Mouse (Mus musculus): Measurements from ENCODE around the gene Lrp6. TPM values are rescaled to one million over a fixed set of nuclear protein-coding genes. Genes with fewer than 3 reads are reported as not detected.

Lrp6 gene
- total RNA-seq, 2 experiments from 2014 or later, result 56.1 to 58.4 TPM

GRCm38 (mm10) chr6:134439401-134440021, 127.3 kb downstream of the Lrp6 start:
- DNase-seq (ENCODE audit: low spot score in 2 of 2), result peak; percentile 29 to 39

- no peak for DNase-seq (ENCODE audit: low spot score in 2 of 2)
Measured at GRCm38 (mm10) chr6:134436955-134437354, 129.8 kb downstream of the Lrp6 start.

GRCm38 (mm10) chr6:134434866-134435390, 131.8 kb downstream of the Lrp6 start:
- DNase-seq (ENCODE audit: low spot score in 2 of 2), result no peak

DNA sequence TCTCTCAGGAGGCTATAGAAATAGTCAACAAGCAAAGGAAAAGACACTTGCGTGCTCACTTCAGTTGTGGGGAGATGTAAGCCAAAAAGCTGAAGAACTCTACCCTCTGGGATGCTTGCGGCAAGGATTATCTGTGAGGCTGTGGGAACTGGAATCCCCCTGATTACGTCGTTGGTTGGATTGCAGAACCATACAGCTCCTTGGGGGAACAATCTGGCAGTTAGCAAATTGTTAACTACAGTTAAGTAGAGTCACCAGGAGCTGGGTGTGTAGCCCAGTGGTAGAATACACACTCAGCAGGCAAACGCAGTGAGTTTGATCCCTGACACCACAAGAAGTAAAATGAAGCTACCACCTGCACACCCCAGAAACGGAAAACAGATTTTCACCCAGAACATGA, 132.7 kb downstream of the Lrp6 start:
- DNase-seq (ENCODE audit: low spot score in 2 of 2), result no peak

GRCm38 (mm10) chr6:134433281-134433680, 133.5 kb downstream of the Lrp6 start:
- no peak for DNase-seq (ENCODE audit: low spot score in 2 of 2)

GRCm38 (mm10) chr6:134431583-134431982, 135.2 kb downstream of the Lrp6 start:
- no peak for DNase-seq (ENCODE audit: low spot score in 2 of 2)

DNA sequence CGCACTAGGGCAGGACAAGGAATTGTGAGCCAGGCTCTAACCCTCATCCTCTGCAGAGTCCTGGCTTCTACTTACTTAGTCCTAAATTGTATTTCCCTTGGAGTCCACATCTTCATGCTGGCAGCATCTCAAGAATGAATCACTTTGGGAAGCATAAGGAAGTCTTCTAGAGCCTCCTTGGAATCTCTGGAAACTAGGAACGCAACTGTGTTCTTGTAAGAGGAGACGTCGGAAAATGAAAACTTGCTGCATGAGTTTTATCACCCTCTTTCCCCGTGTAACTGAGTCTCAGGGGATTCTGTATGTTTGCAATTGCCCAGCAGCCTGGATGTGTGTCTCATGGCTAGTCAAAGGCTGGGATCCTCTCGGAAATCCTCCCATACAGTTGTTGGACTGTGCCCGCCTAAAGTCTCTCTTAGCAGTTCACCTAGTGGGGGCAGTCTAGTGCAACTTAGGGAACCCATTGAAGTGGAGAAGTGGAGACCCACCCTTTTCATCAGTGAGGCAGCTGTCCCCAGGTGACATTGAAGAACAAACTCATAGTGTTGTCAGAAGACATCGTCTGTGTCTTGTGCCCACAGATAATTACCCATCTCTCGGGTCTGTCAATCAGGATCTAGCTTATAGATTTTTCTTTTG, 136.5 kb downstream of the Lrp6 start:
- DNase-seq (ENCODE audit: low spot score in 2 of 2), result no peak

- no peak for DNase-seq (ENCODE audit: low spot score in 2 of 2)
Measured at GRCm38 (mm10) chr6:134428455-134428854, 138.3 kb downstream of the Lrp6 start.

GRCm38 (mm10) chr6:134427165-134427564, 139.6 kb downstream of the Lrp6 start:
- no peak for DNase-seq (ENCODE audit: low spot score in 2 of 2)

DNA sequence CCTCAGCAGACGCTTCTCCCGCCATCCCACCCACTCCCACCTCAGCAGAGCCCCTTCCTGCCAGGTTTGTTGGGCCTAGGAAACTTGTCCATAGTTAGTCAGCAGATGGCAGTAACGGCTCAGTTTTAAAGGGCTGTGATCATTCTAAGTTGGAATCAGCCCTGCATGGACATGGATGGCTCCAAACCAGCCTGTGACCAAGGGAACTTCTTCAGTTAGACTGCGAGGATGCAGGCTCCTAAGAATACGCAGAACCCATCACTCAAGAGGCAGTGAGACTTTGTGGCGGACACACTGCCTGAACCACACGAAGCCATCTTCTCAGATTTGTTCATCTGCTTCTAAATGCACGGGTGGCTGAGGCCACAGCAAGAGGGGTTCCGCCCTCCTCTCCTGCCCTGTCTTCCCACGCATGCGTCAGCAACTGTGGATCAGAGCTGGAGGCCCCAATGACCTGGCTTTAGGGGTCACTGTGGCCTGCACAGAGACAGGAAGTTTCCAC, 141.5 kb downstream of the Lrp6 start:
- peak; percentile 64 to 77 for DNase-seq (ENCODE audit: low spot score in 2 of 2)

GRCm38 (mm10) chr6:134421921-134422320, 144.8 kb downstream of the Lrp6 start:
- DNase-seq (ENCODE audit: low spot score in 2 of 2), result no peak

- DNase-seq (ENCODE audit: low spot score in 2 of 2), result no peak
Measured at GRCm38 (mm10) chr6:134420375-134420774, 146.4 kb downstream of the Lrp6 start.

GRCm38 (mm10) chr6:134417886-134418285, 148.9 kb downstream of the Lrp6 start:
- no peak for DNase-seq (ENCODE audit: low spot score in 2 of 2)

- no peak for DNase-seq (ENCODE audit: low spot score in 2 of 2)
Measured at GRCm38 (mm10) chr6:134416556-134417105, 150.1 kb downstream of the Lrp6 start.

DNA sequence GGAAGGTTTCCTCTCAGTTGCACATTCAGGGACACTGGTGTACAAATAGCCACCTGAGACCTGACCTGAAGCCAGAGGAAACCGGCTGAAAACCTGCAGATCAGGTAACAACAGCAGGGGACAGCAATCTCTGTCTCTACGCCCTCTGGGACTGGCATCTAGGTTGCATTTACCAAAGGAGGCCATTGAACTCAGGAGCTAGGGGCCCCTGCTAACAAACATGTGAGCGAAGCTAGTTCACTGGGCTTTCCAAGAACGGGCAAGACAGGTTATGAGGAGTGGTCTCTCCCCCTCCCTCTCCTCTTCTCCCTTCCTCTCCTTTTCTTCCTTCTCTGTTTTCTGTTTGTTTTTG, 152.3 kb downstream of the Lrp6 start:
- DNase-seq (ENCODE audit: low spot score in 2 of 2), result no peak

- no peak for DNase-seq (ENCODE audit: low spot score in 2 of 2)
Measured at GRCm38 (mm10) chr6:134413706-134414531, 152.8 kb downstream of the Lrp6 start.

DNA sequence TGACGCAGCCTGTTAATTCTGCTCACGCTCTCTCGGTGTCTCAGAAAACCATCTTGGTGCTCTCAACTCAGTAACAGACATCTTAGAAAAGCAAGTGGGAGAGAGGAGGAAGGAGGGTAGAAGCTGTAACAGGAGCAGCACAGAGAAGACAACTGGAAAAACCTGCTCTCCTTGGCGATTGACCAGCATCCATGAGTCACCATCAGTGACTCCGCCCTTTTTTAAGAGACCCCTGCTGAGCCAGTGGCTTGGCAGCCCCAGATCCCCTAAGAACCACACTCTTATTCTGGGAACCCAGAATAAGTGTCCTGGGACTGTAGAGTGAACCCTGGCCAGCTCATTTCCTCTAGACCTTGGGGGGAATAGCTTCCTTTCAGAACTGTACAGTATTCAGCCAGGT, 159.5 kb downstream of the Lrp6 start:
- DNase-seq (ENCODE audit: low spot score in 2 of 2), result no peak

DNA sequence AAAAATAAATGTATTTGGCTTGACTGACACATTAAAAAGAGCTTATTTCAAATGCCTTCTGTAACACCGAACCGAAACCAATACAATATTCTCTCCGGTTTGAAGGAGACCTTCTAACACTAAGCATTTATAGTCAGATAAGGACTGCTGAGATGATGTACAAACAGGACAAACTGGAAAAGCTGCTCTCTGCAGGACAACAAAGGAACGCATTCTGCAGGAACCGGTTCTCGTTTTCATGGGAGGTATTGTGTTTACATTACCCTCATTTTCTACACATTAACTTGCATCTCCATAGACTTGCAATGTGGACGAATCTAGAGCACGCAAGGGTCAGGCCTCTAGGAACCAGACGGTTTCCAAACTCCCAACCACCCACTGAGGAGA, 163.1 kb downstream of the Lrp6 start:
- no peak for DNase-seq (ENCODE audit: low spot score in 2 of 2)

DNA sequence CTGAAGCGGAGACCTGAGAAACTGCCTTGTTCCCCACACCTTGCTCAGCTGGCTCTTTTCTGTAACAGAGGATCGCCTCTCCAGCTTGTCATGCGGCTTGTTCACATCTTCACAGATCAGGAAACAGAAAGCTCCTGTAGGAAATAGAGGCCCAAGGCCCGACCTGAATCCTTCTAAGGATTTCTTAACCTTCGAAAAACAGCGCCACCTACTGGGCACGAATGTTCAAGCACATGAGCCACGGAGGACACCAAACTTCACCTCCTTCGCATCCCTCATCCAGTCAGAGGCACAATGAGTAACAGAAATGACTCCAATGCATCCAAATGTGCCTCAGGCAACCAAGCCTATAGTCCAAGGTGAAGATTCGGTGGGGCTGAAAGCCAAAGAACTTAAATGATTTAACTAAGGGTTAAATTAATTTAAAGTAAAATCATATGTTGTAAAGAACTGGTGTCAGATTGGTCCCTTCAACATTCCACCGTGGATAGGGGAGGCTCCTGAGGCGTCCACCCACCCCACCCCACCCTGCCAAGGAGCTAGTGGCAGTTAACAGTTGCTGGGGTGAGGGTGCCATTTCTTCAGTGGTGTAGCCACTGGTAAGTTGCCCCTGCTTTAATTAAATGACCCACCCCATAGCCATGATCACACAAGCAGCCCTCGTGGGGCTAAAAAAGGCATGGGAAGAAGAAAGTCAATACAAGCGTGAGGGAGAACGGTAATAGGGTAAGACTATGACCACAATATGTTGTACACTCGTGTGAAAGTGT, 163.7 kb downstream of the Lrp6 start:
- peak; percentile 35 to 47 for DNase-seq (ENCODE audit: low spot score in 2 of 2)

All from layer of hippocampus, postnatal 14 days (tissue).